Mouse (Mus musculus) cerebellum, adult 2 months (tissue): ENCODE measurements around the gene Gm8220. TPM values are rescaled to one million over a fixed set of nuclear protein-coding genes. Genes with fewer than 3 reads are reported as not detected.
"Not testable (repeated sequence)": the region's sequence is repeated elsewhere in the genome, so short reads cannot be mapped to it uniquely, and the experiment has no call there.

Experiments used
- DNase-seq, 2 experiments: peaks; one replicate each; pipeline ENCODE4 v3.0.0; 2021
- H3K27ac ChIP-seq: fragments of 200-500 bp; 2 replicates; pipeline ENCODE4 v1.5.1; 2012; ENCODE audit warnings: low read length, control low read depth, inconsistent platforms; ENCODE audit not compliant: insufficient read depth
- H3K27me3 ChIP-seq: fragments of 200-500 bp; 2 replicates; pipeline ENCODE4 v1.6.1; 2012; ENCODE audit warnings: inconsistent platforms, mild to moderate bottlenecking, low read length, moderate library complexity; ENCODE audit not compliant: control insufficient read depth, insufficient read depth
- H3K4me1 ChIP-seq: fragments of 200-500 bp; 2 replicates; pipeline ENCODE4 v1.6.1; 2011; ENCODE audit warnings: low read length; ENCODE audit not compliant: control insufficient read depth, insufficient read depth
- H3K4me3 ChIP-seq: fragments of 200-500 bp; replicated peaks from 2 replicates; pipeline ENCODE3; 2011; ENCODE audit warnings: mild to moderate bottlenecking, low read depth, low read length, control low read depth; ENCODE audit not compliant: insufficient read depth
- CTCF ChIP-seq: fragments of 200-500 bp; IDR thresholded peaks from 2 replicates; pipeline ENCODE4 v1.5.1; 2011; ENCODE audit warnings: low read depth, mild to moderate bottlenecking, control low read depth, low read length, moderate library complexity, borderline replicate concordance; ENCODE audit not compliant: insufficient read depth
- POLR2A ChIP-seq: fragments of 200-500 bp; IDR thresholded peaks from 2 replicates; pipeline ENCODE4 v1.6.1; 2011; ENCODE audit warnings: low read length, control low read depth, borderline replicate concordance; ENCODE audit not compliant: insufficient read depth
- WGBS: fragments of 180-500 bp; shearing (Covaris S2); methylation state at CpG from one replicate; pipeline ENCODE4 v1.1.7; 2018; 5-methylcytosine and 5-hydroxymethylcytosine counted together
- polyA plus RNA-seq: library from polyadenylated mRNA; depleted of rRNA; stranded (reverse); fragments of >200 nt; gene quantifications from 2 replicates; pipeline ENCODE4 v1.2.3, GENCODE M21; 2012; rRNA removed

The Gm8220 gene
- not detected in 2 replicates for polyA plus RNA-seq

DNA sequence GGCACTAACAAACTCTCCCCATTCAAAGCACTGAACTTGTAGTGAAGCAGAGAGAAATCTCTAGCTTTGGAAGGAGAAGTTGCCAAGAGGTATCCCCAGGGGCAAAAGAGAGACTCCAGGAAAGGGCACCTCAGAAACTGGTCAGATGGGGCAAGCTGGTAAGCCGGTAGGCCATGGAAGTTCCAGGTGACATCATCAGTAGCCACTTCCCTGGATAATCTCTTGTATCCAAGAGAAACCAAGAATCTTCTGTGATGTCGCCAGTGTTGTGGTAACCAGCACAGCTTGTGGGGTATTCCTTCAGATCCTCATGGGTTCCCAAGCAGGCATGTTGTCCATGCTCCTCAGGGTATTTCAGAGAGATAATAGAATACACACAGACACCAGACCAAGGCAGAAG is at the start of gene Gm8220:
Gene Gm8220, plus strand, starts transcription at position 301 of the 400 bp plus-strand sequence.
- H3K27ac ChIP-seq, H3K27me3 ChIP-seq, DNase-seq, H3K4me1 ChIP-seq, H3K4me3 ChIP-seq: not testable (repeated sequence)
- 68% methylated on average over 2 of the region's 2 CpGs for WGBS

DNA sequence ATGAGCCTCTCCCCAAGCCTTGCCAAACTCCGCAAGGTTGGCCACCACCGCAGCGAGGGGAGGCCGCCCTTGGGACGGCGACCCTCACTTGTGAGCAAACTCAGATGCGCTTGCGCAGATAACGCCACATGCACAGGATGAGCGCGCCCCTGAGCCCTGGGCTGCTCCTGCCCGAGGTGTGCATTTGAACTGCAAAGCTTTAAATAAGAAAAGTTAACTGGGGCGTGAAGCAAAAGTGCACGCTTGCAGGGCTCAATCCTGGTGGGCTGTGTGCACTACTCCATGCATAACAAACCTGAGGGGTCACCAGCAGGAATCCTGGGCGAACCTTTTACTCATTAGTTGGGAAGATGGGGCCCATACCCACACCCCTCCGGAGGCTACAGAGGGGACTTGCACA is 37.3 kb upstream of the Gm8220 start:
- Histone ChIP-seq H3K4me1 (no peaks in the 10 kb centered on the region), H3K27me3 (no peaks in the 10 kb centered on the region), H3K27ac (no peak overlapping the region), H3K4me3 (no peak overlapping the region)
- TF ChIP-seq CTCF (no peak), POLR2A (no peak)
- no peak for DNase-seq
- WGBS: 89% methylated on average over 16 of the region's 16 CpGs

DNA sequence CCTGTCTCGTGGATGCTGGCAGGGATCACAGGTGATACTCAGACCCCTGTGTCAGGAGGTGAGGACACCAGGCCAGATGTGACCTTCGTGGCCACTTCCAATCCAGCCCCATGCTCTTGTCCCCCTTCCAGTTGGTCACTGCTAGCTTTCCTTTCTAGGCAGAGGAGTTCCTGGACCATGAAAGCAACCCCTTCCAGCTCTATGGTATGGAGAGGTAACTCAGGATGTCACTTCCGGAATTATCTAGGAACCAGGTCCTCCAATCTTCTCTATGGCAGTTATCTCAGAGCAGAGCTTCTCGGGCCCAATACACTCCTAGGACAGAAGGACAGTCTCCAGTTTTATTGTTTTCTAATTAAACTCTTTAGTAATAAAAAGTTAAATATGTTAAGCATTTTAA is 26.7 kb downstream of the Gm8220 start:
- DNase-seq, H3K27ac ChIP-seq, H3K27me3 ChIP-seq, H3K4me3 ChIP-seq, H3K4me1 ChIP-seq: not testable (repeated sequence)
- 75% methylated on average over 4 of the region's 4 CpGs for WGBS

DNA sequence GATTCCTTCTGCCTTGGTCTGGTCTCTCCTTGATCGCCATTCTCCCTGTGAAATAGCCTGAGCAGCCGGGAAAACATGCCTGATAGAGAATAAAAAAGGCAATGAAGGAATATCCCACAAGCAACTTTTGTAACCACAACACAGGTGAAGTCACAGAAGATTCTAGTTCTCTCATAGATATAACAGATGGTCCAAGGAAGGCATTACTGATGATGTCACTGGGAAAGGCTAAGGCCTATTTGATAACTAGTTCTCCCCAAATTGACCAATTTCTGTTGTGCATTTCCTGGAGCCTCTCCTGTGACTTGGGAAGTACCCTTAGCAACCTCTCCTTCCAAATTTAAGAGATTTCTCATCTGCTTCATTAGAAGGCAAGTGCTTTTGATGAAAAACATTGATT is 53.1 kb downstream of the Gm8220 start, which contains the start of gene Gm5930:
Gene Gm5930, minus strand, starts transcription at position 101 of the 400 bp plus-strand sequence.
- not testable (repeated sequence) for DNase-seq, H3K27me3 ChIP-seq, H3K27ac ChIP-seq, H3K4me3 ChIP-seq, H3K4me1 ChIP-seq
- no CpG with 5 or more reads among the region's 2 CpGs for WGBS

Other genes with a start within 250 kb of the Gm8220 start
- gene Ear2, start 182.9 kb upstream of the Gm8220 start, polyA plus RNA-seq: 0.33 and 0.44 TPM in 2 replicates
- gene Gm3327, start 161.7 kb upstream of the Gm8220 start, polyA plus RNA-seq: not detected in 2 replicates
- not detected in 2 replicates for gene Gm8212, start 87.9 kb upstream of the Gm8220 start, polyA plus RNA-seq
- not detected in 2 replicates for gene 4930503E14Rik, start 72.3 kb upstream of the Gm8220 start, polyA plus RNA-seq
- gene Gm5930, start 53.0 kb downstream of the Gm8220 start, polyA plus RNA-seq: not detected in 2 replicates
- not detected in 2 replicates for gene Gm8229, start 79.8 kb downstream of the Gm8220 start, polyA plus RNA-seq
- gene Gm3371, start 125.1 kb downstream of the Gm8220 start, polyA plus RNA-seq: not detected in 2 replicates
- gene Gm8232, start 148.1 kb downstream of the Gm8220 start, polyA plus RNA-seq: not detected in 2 replicates
- not detected in 2 replicates for gene BC061237, start 206.9 kb downstream of the Gm8220 start, polyA plus RNA-seq
- gene Gm17093, start 232.7 kb downstream of the Gm8220 start, polyA plus RNA-seq: not detected in 2 replicates